Mouse (Mus musculus) megakaryocyte, embryonic 14.5 days (primary cell): ENCODE data around the gene Ccdc120.

Experiments used
- FLI1 ChIP-seq: IDR thresholded peaks from 2 replicates; pipeline ENCODE4 v1.6.1; 2012; ENCODE audit warnings: low read length, inconsistent platforms, mixed read lengths
- GATA1 ChIP-seq: IDR thresholded peaks from 3 replicates; pipeline ENCODE4 v1.6.1; 2012; ENCODE audit warnings: mixed read lengths, low read length, inconsistent platforms, borderline replicate concordance

DNA sequence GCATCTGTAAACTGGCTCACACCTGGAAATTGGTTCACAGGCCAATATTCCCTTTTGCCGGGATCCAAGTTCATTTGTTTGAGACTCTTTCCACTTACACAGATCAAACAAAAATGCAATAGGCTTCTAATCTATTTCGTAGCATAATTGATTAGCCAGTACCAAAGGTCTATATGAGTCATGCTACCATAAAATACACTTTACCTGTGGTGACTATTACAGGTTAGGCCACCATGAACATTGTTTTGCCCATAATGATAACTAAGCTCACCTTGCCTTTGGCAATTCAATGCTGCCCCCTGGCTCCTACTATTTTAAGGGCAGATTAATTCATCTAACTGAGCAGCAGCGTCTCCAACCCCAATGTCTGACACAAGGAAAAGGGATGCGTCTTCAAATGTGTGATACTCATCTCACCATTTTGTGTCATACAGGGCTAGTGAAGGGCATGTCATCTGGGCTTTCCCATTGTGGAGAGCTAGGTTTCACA, 31.9 kb upstream of the Ccdc120 start:
- TF ChIP-seq FLI1 (no peak), GATA1 (no peak)
